Mouse (Mus musculus) cerebellum, adult 2 months (tissue): ENCODE data around the gene Gm30083.

Experiments used
- CTCF ChIP-seq: fragments of 200-500 bp; IDR thresholded peaks from 2 replicates; pipeline ENCODE4 v1.5.1; 2011; ENCODE audit warnings: low read depth, mild to moderate bottlenecking, control low read depth, low read length, moderate library complexity, borderline replicate concordance; ENCODE audit not compliant: insufficient read depth
- POLR2A ChIP-seq: fragments of 200-500 bp; IDR thresholded peaks from 2 replicates; pipeline ENCODE4 v1.6.1; 2011; ENCODE audit warnings: low read length, control low read depth, borderline replicate concordance; ENCODE audit not compliant: insufficient read depth

- TF ChIP-seq CTCF (no peak), POLR2A (no peak)
Measured at GRCm38 (mm10) chr14:34000076-34000475, 14.9 kb downstream of the Gm30083 start.
